Mouse (Mus musculus) adrenal gland, adult 18-20 months (tissue): ENCODE measurements around the gene Gm42417. TPM values are rescaled to one million over a fixed set of nuclear protein-coding genes. Genes with fewer than 3 reads are reported as not detected.
"Not testable (repeated sequence)": the region's sequence is repeated elsewhere in the genome, so short reads cannot be mapped to it uniquely, and the experiment has no call there.

Experiments
- DNase-seq, 2 experiments: peaks; one replicate each; pipeline ENCODE4 v3.0.0; 2021 to 2022; ENCODE audit warnings: low spot score in 2 of 2
- total RNA-seq, 2 experiments: library from RNA; stranded (reverse); gene quantifications; 1 replicate in 1 of 2; 2 replicates in 1 of 2; pipeline ENCODE4 v1.2.3; 2021

Gene Gm42417
- total RNA-seq, 2 experiments from 2014 or later, result not detected

DNA sequence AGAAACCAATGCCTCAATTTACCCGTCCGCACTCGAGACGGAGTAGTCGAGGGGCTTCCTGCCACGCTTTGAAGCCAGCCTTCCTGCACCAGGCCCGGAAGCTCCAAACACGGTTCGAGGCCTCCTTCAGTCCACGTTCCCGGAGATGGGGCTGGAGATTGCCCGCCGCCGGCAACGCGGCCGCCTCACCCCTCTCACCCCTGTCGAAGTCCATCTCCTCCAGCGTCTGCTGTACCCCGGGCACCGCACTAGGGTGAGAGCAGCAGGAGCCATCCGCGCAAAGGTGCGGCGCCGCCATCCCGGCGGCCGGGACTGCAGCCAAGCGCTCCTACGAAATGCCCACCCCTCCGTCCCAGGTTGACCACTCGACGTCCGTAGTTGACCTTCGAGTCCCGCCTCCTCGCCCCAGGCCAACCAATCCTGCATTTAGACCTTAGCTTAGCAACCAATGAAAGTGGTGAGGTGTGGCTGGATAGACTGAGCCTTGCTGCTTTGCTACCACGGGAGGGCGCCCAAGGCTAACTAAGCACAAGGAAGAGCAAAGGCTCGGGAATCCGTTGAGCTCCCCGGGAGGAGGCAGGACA is 7.8 kb upstream of the Gm42417 start, which contains the start of gene Ankrd39:
Gene Ankrd39 (minus strand): TSS at position 558 of the 584 bp plus-strand sequence.
- peak; percentile 91 to 93 for DNase-seq

DNA sequence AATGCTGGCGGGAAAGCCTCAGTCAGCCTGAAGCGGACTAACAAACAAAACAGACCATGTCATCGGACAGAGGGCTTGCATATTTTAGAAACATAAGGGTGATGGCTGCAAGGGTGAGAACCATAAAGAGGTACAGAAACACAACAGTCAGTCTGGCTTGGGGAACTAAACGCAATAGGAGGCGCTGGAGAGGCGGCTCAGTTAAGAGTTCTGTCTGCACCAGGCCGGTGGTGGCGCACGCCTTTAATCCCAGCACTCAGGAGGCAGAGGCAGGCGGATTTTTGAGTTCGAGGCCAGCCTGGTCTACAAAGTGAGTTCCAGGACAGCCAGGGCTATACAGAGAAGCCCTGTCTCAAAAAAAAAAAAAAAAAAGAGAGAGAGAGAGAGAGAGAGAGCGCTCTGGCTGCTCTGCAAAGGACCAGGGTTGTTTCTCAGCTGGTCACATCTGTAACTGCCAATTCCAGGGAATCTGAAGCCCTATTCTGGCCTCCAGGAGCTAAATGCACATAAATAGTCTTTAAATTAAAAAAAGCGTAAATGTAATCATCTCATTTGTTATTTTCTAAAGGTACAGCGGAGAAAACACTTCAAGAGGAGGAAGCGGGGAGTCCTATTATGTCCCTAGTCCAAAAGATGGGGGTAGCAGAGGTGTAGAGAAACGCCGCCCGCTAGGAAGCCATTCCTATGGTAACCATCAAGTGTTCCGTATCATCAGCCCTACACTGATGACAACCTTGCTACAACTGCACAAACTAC is 6.8 kb upstream of the Gm42417 start:
- no peak for DNase-seq

GRCm38 (mm10) chr1:36545382-36545781 is 6.2 kb upstream of the Gm42417 start:
- no peak for DNase-seq

GRCm38 (mm10) chr1:36542925-36543324 is 3.7 kb upstream of the Gm42417 start:
- no peak for DNase-seq

DNA sequence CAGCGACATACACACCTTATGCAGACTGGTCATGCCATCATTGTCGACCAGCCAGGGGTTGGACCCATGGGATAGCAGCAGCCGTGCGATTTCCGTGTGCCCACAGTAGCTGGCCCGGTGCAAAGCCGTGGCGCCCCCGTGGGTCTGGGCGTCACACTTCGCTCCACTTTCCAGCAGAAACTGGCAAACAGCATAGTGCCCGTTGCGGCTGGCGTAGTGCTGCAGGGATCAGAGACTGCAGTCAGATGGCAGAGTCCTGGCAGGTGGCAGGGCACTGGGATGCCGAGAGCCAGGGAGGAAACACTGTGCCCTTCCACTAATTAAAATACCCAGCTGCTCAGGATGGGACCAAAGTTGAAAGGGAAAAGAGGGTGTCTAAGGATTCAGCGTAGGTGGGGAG is 2.6 kb upstream of the Gm42417 start:
- DNase-seq, result no peak

GRCm38 (mm10) chr1:36540807-36541206 is 1.6 kb upstream of the Gm42417 start:
- DNase-seq, result no peak

- DNase-seq, result no peak
These were observed 903 bp upstream of the Gm42417 start for GRCm38 (mm10) chr1:36540132-36540531.

DNA sequence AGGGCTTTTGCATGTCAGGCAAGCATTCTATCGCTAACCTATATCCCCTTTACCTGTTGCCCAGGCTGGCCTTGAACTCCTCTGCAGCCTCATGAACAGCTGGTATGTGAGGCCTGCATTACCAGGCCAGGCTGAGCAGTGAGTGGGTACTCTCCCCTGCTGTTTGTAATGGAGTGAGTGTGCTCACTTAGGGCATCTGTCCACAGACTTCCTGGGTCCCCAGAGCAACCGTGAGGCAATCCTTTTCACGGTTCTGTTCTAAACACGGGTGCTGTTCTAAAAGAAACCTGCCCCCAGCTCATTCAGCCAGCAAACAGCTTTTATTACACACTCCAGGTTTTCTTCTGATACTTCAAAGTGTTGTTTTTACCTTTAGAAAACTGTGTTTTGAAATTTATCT is 502 bp downstream of the Gm42417 start:
- no peak for DNase-seq

GRCm38 (mm10) chr1:36536783-36537182 is 2.4 kb downstream of the Gm42417 start, which contains the start of gene Ankrd23:
Ankrd23 (minus strand) TSS chr1:36536883.
- not testable (repeated sequence) for DNase-seq

- no peak for DNase-seq
These were observed 2.9 kb downstream of the Gm42417 start for GRCm38 (mm10) chr1:36536397-36536728.

GRCm38 (mm10) chr1:36535477-36536396 is 3.5 kb downstream of the Gm42417 start:
- DNase-seq, result no peak

DNA sequence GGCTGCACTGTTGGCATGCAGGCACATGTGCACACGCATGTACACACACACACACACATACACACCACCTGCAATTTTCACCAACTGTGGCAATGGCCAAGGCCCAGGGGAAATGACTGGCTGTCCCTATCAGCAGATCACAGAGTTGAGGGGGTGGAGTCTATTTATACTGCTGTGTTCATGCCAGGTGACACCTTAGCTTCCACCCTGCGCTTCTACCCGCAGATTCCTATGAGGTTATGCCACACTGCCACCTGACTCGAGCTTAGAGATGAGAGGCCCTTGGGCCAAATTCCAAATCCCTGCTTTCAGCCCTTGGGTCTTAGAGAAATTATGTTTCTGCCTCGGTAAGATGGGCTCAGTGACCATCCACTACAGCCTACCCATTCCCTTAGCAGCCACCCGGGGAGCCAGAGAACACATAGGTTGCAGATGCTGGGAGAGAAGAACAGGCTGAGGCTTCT is 4.6 kb downstream of the Gm42417 start:
- DNase-seq, result no peak

DNA sequence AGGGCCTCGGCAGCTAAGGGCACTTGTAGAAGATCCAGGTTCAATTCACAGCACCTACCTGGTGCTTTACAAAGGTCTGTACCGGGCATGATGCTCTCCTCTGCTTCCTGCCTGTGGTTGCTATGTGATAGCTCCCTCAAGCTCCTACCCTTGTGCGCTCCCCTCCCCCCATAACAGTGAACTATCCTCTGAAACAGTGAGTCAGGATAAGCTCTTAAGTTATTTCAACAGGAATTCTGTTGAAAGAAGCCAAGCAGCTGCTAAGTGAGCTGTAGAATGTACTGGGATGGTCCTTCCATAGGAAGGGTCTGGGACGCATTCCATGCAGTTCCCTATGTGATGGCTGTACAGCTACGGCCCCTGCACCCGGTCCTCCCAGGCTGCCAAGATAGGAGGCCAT is 5.7 kb downstream of the Gm42417 start:
- no peak for DNase-seq

- DNase-seq, result no peak
These were observed 7.8 kb downstream of the Gm42417 start for GRCm38 (mm10) chr1:36531461-36531860.

DNA sequence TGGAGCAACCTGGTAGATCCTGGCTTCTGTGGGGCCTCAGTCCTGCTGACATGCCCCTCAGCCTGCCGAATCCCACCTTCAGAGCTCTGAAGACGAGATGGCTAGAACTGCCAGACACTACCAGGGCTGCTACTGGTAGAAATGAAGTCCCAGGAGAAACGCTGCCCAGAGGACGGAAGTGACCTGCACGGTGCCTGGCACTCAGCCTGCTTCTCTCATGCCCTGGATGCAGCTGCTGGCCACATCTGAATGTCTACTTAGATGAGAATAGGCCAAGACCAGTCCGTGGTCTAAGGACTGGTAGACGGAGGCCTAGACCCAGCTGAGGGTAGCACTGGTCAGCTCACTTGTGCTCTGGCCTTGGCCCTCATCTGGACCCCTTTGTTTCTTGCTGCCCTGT is 8.3 kb downstream of the Gm42417 start:
- DNase-seq, result no peak

- no peak for DNase-seq
These were observed 8.7 kb downstream of the Gm42417 start for GRCm38 (mm10) chr1:36530485-36530884.

DNA sequence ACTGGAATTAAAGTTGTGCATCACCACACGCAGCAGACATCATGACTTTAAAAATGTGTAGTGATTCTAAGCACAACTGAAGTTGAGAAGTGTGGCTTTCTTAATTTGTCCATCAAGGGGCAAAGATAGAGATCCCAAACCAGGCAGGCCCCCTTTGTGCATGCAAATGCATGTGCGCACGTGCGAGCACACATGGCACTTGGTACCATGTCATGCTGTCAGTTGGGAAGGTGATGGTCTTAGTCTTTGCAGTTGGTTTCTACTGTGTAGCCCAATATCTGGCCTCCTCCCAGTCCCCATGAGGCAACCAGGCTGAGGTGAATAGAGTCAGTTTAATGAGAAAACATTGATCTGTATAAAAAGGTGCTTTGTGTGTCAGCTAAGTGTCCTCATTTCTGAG is 9.4 kb downstream of the Gm42417 start:
- DNase-seq, result no peak

DNA sequence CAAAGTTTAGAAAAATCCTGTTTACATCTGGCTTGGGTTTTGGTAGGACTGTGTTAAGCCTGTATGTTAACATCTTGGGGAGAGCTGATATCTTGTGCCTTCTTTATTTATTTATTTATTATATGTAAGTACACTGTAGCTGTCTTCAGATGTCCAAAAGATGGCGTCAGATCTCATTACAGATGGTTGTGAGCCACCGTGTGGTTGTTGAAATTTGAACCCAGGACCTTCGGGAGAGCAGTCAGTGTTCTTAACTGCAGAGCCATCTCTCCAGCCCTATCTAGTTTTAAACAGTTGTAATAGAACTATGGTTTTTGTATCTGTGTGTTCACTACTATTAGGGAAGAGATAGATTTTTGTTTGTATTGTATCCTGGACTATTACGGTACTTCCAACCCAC is 10.0 kb downstream of the Gm42417 start:
- DNase-seq, result no peak

- no peak for DNase-seq
These were observed 10.9 kb downstream of the Gm42417 start for GRCm38 (mm10) chr1:36528351-36528750.

DNA sequence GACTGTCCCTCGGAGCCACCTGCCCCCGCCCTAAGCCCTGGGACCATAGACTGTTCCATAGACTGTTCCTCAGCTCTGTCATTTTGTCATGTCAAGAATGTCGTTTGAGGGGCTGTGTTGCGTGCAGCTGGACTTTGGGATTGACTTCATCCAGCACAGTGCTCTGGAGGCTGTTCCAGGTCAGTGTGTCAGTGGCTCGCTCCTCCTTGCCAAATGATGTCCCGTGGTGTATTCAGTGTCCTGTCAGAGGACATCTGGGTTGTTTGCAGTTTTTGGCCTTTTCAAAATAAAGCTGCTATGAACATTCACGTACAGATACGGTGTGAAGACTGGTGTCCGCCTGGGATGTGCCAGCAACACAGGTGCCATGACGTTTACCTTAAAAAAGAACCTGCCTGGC is 12.3 kb downstream of the Gm42417 start:
- no peak for DNase-seq

GRCm38 (mm10) chr1:36525774-36526173 is 13.5 kb downstream of the Gm42417 start:
- DNase-seq, result no peak

GRCm38 (mm10) chr1:36524058-36524457 is 15.2 kb downstream of the Gm42417 start:
- no peak for DNase-seq
